Mouse (Mus musculus) lung, embryonic 16.5 days (tissue): Measurements from ENCODE around the gene Myo1d. TPM values are rescaled to one million over a fixed set of nuclear protein-coding genes. Genes with fewer than 3 reads are reported as not detected.

Source experiments
- ATAC-seq: fragments of 200-750 bp; cut with Nextera tagmentation; 2 replicates; pipeline ENCODE4 v1.8.0; 2017; ENCODE audit warnings: low read depth, mild to moderate bottlenecking, moderate library complexity
- H3K27ac ChIP-seq: fragments of 300-500 bp; sonication (generic); 2 replicates; pipeline ENCODE4 v1.5.1; 2014; ENCODE audit warnings: mild to moderate bottlenecking, control low read depth, low read length
- H3K27me3 ChIP-seq: fragments of 300-500 bp; sonication (generic); 2 replicates; pipeline ENCODE4 v1.6.1; 2014; ENCODE audit warnings: low read depth, low read length, mixed read lengths; ENCODE audit not compliant: control insufficient read depth, insufficient read depth
- H3K36me3 ChIP-seq: fragments of 300-500 bp; sonication (generic); 2 replicates; pipeline ENCODE4 v1.6.1; 2014; ENCODE audit warnings: low read length; ENCODE audit not compliant: control insufficient read depth, insufficient read depth
- H3K4me1 ChIP-seq: fragments of 300-500 bp; sonication (generic); replicated peaks from 2 replicates; pipeline ENCODE4 v1.6.1; 2014; ENCODE audit warnings: low read length, mixed read lengths; ENCODE audit not compliant: control insufficient read depth, insufficient read depth
- H3K4me2 ChIP-seq: fragments of 300-500 bp; sonication (generic); 2 replicates; pipeline ENCODE4 v1.6.1; 2014; ENCODE audit warnings: low read depth, low read length, control low read depth
- H3K4me3 ChIP-seq: fragments of 300-500 bp; sonication (generic); 2 replicates; pipeline ENCODE4 v1.5.1; 2014; ENCODE audit warnings: mild to moderate bottlenecking, low read length, control low read depth
- H3K9ac ChIP-seq: fragments of 300-500 bp; sonication (generic); 2 replicates; pipeline ENCODE4 v1.6.1; 2014; ENCODE audit warnings: low read length, control low read depth
- H3K9me3 ChIP-seq: fragments of 300-500 bp; sonication (generic); 2 replicates; pipeline ENCODE4 v1.6.1; 2016; ENCODE audit warnings: low read length; ENCODE audit not compliant: control insufficient read depth
- WGBS: fragments of 180-500 bp; shearing (Covaris S2); extraction: QIAGEN DNeasy Blood & Tissue Kit; methylation state at CpG from one replicate; pipeline ENCODE4 v1.1.7; 2014; 5-methylcytosine and 5-hydroxymethylcytosine counted together
- polyA plus RNA-seq: library from polyadenylated mRNA; unstranded; fragments of >200 nt; fragmentation: Nextera tagmentation; extraction: Ambion mirVana; gene quantifications from 2 replicates; pipeline ENCODE4 v1.2.1, GENCODE M21; 2015

Gene Myo1d
- polyA plus RNA-seq, 1 experiment from 2014 or later, result 21.0 TPM

- no peak overlapping the region for H3K4me2 ChIP-seq
- H3K27ac ChIP-seq, result no peak overlapping the region
- no peak overlapping the region for H3K9ac ChIP-seq
- no peaks in the 10 kb centered on the region for H3K27me3 ChIP-seq
- 26% methylated on average over 5 of the region's 5 CpGs for WGBS
- H3K36me3 ChIP-seq, result peaks cover 7% of the 10 kb centered on the region
- no peaks in the 10 kb centered on the region for H3K9me3 ChIP-seq
- H3K4me1 ChIP-seq, result no peaks in the 10 kb centered on the region
- no peak for ATAC-seq
- H3K4me3 ChIP-seq, result no peak overlapping the region
Measured at GRCm38 (mm10) chr11:80589387-80589786, 190.4 kb downstream of the Myo1d start.

- Histone ChIP-seq H3K9ac (no peak overlapping the region), H3K27ac (no peak overlapping the region), H3K36me3 (no peaks in the 10 kb centered on the region), H3K4me3 (no peak overlapping the region), H3K9me3 (no peaks in the 10 kb centered on the region), H3K4me1 (no peaks in the 10 kb centered on the region), H3K4me2 (no peak overlapping the region), H3K27me3 (no peaks in the 10 kb centered on the region)
- ATAC-seq, result no peak
Measured at GRCm38 (mm10) chr11:80585761-80586160, 194.1 kb downstream of the Myo1d start.

GRCm38 (mm10) chr11:80585211-80585610 is 194.6 kb downstream of the Myo1d start:
- H3K9ac ChIP-seq, result no peak overlapping the region
- WGBS, result 49% methylated on average over 11 of the region's 11 CpGs
- no peaks in the 10 kb centered on the region for H3K27me3 ChIP-seq
- no peak overlapping the region for H3K4me3 ChIP-seq
- H3K4me1 ChIP-seq, result no peaks in the 10 kb centered on the region
- no peaks in the 10 kb centered on the region for H3K36me3 ChIP-seq
- no peak overlapping the region for H3K27ac ChIP-seq
- no peak for ATAC-seq
- H3K4me2 ChIP-seq, result no peak overlapping the region
- H3K9me3 ChIP-seq, result no peaks in the 10 kb centered on the region

- Histone ChIP-seq H3K36me3 (no peaks in the 10 kb centered on the region), H3K4me2 (no peak overlapping the region), H3K9me3 (no peaks in the 10 kb centered on the region), H3K9ac (no peak overlapping the region), H3K27ac (no peak overlapping the region), H3K4me3 (no peak overlapping the region), H3K27me3 (no peaks in the 10 kb centered on the region), H3K4me1 (peaks cover 6% of the 10 kb centered on the region; the same call in 1 of the 2 replicates)
- ATAC-seq, result no peak
- 65% methylated on average over 3 of the region's 3 CpGs for WGBS
Measured at GRCm38 (mm10) chr11:80580494-80580893, 199.3 kb downstream of the Myo1d start.

GRCm38 (mm10) chr11:80577747-80578640 is 201.8 kb downstream of the Myo1d start:
- peaks cover 6% of the 10 kb centered on the region; the same call in 1 of the 2 replicates for H3K4me1 ChIP-seq
- peak; percentile 96 for ATAC-seq
- H3K27ac ChIP-seq, result no peak overlapping the region
- 21% methylated on average over 14 of the region's 14 CpGs for WGBS
- no peaks in the 10 kb centered on the region for H3K9me3 ChIP-seq
- H3K4me2 ChIP-seq, result peak overlapping the region; percentile 34
- no peak overlapping the region for H3K4me3 ChIP-seq
- H3K36me3 ChIP-seq, result no peaks in the 10 kb centered on the region
- no peaks in the 10 kb centered on the region for H3K27me3 ChIP-seq
- H3K9ac ChIP-seq, result no peak overlapping the region

GRCm38 (mm10) chr11:80575794-80576193 is 204.0 kb downstream of the Myo1d start:
- no peak for ATAC-seq
- no peak overlapping the region for H3K9ac ChIP-seq
- H3K9me3 ChIP-seq, result no peaks in the 10 kb centered on the region
- no peak overlapping the region for H3K4me3 ChIP-seq
- no peak overlapping the region for H3K4me2 ChIP-seq
- H3K36me3 ChIP-seq, result no peaks in the 10 kb centered on the region
- H3K27ac ChIP-seq, result no peak overlapping the region
- no peaks in the 10 kb centered on the region for H3K27me3 ChIP-seq
- H3K4me1 ChIP-seq, result peaks cover 6% of the 10 kb centered on the region; the same call in 1 of the 2 replicates
- 53% methylated on average over 3 of the region's 3 CpGs for WGBS

GRCm38 (mm10) chr11:80566286-80566685 is 213.5 kb downstream of the Myo1d start:
- H3K9me3 ChIP-seq, result no peaks in the 10 kb centered on the region
- no peak overlapping the region for H3K27ac ChIP-seq
- no peak overlapping the region for H3K4me2 ChIP-seq
- H3K36me3 ChIP-seq, result no peaks in the 10 kb centered on the region
- WGBS, result 70% methylated on average over 3 of the region's 3 CpGs
- no peak overlapping the region for H3K4me3 ChIP-seq
- no peak overlapping the region for H3K9ac ChIP-seq
- H3K27me3 ChIP-seq, result no peaks in the 10 kb centered on the region
- H3K4me1 ChIP-seq, result peaks cover 11% of the 10 kb centered on the region
- ATAC-seq, result no peak

GRCm38 (mm10) chr11:80564975-80565965 is 214.6 kb downstream of the Myo1d start:
- no peaks in the 10 kb centered on the region for H3K36me3 ChIP-seq
- ATAC-seq, result peak; percentile 81
- no peaks in the 10 kb centered on the region for H3K9me3 ChIP-seq
- 0 out of 2 replicates have a peak overlapping the region, but pooled peaks have one; percentile 14 for H3K4me2 ChIP-seq
- H3K27me3 ChIP-seq, result no peaks in the 10 kb centered on the region
- H3K4me1 ChIP-seq, result peaks cover 11% of the 10 kb centered on the region
- H3K4me3 ChIP-seq, result no peak overlapping the region
- WGBS, result 33% methylated on average over 7 of the region's 7 CpGs
- H3K27ac ChIP-seq, result peak overlapping the region; percentile 45
- no peak overlapping the region for H3K9ac ChIP-seq

GRCm38 (mm10) chr11:80562479-80562878 is 217.3 kb downstream of the Myo1d start:
- no peak overlapping the region for H3K4me2 ChIP-seq
- H3K9ac ChIP-seq, result no peak overlapping the region
- peaks cover 11% of the 10 kb centered on the region for H3K4me1 ChIP-seq
- no peak overlapping the region for H3K27ac ChIP-seq
- H3K4me3 ChIP-seq, result no peak overlapping the region
- H3K9me3 ChIP-seq, result no peaks in the 10 kb centered on the region
- no peaks in the 10 kb centered on the region for H3K36me3 ChIP-seq
- 47% methylated on average over 3 of the region's 3 CpGs for WGBS
- H3K27me3 ChIP-seq, result no peaks in the 10 kb centered on the region
- no peak for ATAC-seq
